Comparison of ENCODE assay signal across 30 mouse cellular contexts in the genomic region with DNA sequence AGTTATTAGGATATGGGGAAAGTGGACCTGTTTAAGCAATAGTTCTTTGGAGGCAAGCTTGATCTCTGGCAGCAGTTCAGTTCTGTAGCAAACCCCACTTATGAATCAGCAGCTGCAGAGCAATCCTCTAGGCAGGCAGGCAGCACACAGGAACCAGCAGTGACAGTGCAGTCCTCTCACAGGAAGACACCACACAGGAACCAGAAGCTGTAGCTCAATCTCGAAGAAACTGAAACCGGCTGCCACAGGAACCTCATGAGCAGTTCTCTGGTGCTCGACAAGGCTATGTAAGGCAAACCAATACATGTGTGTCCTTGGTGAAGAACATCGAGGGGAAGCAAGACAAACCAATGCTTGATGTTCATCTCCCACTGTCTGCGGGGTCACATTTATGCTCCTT. TPM values are rescaled to one million over a fixed set of nuclear protein-coding genes. Genes with fewer than 3 reads are reported as not detected.
DNase-seq lines count a peak whose midpoint lies in the region; ATAC-seq and TF ChIP-seq lines count a peak whose summit lies in the region.
"Had no signal": no experiment of that assay in that cellular context is flagged by ENCODE, and none has a peak within 500 bp of the region (broad histone marks: within the 10 kb centered on the region; RNA-seq: fewer than 3 reads in every experiment).

No protein-coding gene starts in this region.

- H3K9ac ChIP-seq in MEL (ENCODE audit: control insufficient read depth, low read depth, low read length, poor library complexity, severe bottlenecking) = no peak overlapping the region
- H3K9ac ChIP-seq in hindbrain, embryonic 11.5 days (ENCODE audit: low read depth, low read length) = no peak overlapping the region
- H3K9ac ChIP-seq: heart, embryonic 12.5 days; hindbrain, embryonic 15.5 days; kidney, embryonic 15.5 days; limb, embryonic 12.5 days; liver, embryonic 12.5 days; midbrain, embryonic 15.5 days; neural tube, embryonic 15.5 days; stomach, embryonic 15.5 days had no signal

- peaks cover 0 to 10% of the 10 kb centered on the region in 2 experiments; a peak in 2 of 4 replicates for H3K4me1 ChIP-seq in MEL (ENCODE audit: control insufficient read depth in 1 of 2, insufficient read depth in 2 of 2, low read length in 2 of 2)
- H3K4me1 ChIP-seq in hindbrain, embryonic 11.5 days (replicated peaks; ENCODE audit: control insufficient read depth, insufficient read depth, low read length) = no peaks in the 10 kb centered on the region
- H3K4me1 ChIP-seq: heart, embryonic 12.5 days; hindbrain, embryonic 15.5 days; liver, embryonic 12.5 days; midbrain, embryonic 15.5 days; neural tube, embryonic 15.5 days; stomach, embryonic 15.5 days had no signal

- no peak for TF ChIP-seq EP300 in MEL (IDR thresholded peaks at IDR 0.05; ENCODE audit: low read depth in 1 of 2, low read length in 2 of 2)

- ATAC-seq in hindbrain, embryonic 11.5 days (ENCODE audit: low FRiP score) = no peak
- ATAC-seq: activated CD4-positive, CD25-positive, alpha-beta regulatory T cell, adult 4 months; intestine, postnatal 0 days; liver, embryonic 12.5 days; midbrain, embryonic 15.5 days; Patski had no signal

- no peak for TF ChIP-seq CTCF in MEL (IDR thresholded peaks at IDR 0.05 in 2 of 3, conservative IDR thresholded peaks at IDR 0.05 in 1 of 3; ENCODE audit: control insufficient read depth in 1 of 3, insufficient read depth in 1 of 3, low read depth in 2 of 3, low read length in 3 of 3, poor library complexity in 1 of 3, severe bottlenecking in 1 of 3)

- no peak overlapping the region for H3K4me3 ChIP-seq in MEL (ENCODE audit: control insufficient read depth in 1 of 2, insufficient read depth in 1 of 2, low read depth in 2 of 2, low read length in 2 of 2)
- no peak overlapping the region for H3K4me3 ChIP-seq in hindbrain, embryonic 11.5 days (ENCODE audit: low read depth, low read length)
- H3K4me3 ChIP-seq: forebrain, embryonic 10.5 days; heart, embryonic 12.5 days; hindbrain, embryonic 15.5 days; kidney, embryonic 15.5 days; limb, embryonic 12.5 days; liver, embryonic 12.5 days; midbrain, embryonic 15.5 days; neural tube, embryonic 15.5 days; stomach, embryonic 15.5 days had no signal

- no peak overlapping the region for H3K4me2 ChIP-seq in hindbrain, embryonic 11.5 days (replicated peaks; ENCODE audit: low read depth, low read length)
- H3K4me2 ChIP-seq: heart, embryonic 12.5 days; hindbrain, embryonic 15.5 days; kidney, embryonic 15.5 days; limb, embryonic 12.5 days; liver, embryonic 12.5 days; midbrain, embryonic 15.5 days; neural tube, embryonic 15.5 days; stomach, embryonic 15.5 days had no signal

- H3K36me3 ChIP-seq in MEL (ENCODE audit: control insufficient read depth in 1 of 2, insufficient read depth in 2 of 2, low read length in 2 of 2) = 0 out of 4 replicates have a peak, but pooled peaks cover 0 to 3% of the 10 kb centered on the region in 2 experiments
- H3K36me3 ChIP-seq in hindbrain, embryonic 11.5 days (ENCODE audit: control insufficient read depth, insufficient read depth, low read length) = no peaks in the 10 kb centered on the region
- H3K36me3 ChIP-seq: heart, embryonic 12.5 days; hindbrain, embryonic 15.5 days; kidney, embryonic 15.5 days; limb, embryonic 12.5 days; liver, embryonic 12.5 days; midbrain, embryonic 15.5 days; neural tube, embryonic 15.5 days; stomach, embryonic 15.5 days had no signal

- peak; percentile 75 to 79 for DNase-seq in spleen, postnatal 36 days (ENCODE audit: low spot score in 2 of 2)
- DNase-seq in spleen, postnatal 4 days (ENCODE audit: low spot score in 2 of 2) = no peak
- DNase-seq in MEL (ENCODE audit: low read depth, low spot score) = peak; percentile 29
- DNase-seq in induced T-regulatory cell, adult 2 months (ENCODE audit: low read depth) = peak; percentile 53
- DNase-seq in right cerebral cortex, postnatal 36 days (ENCODE audit: low spot score in 2 of 2) = no peak
- no peak for DNase-seq in hindbrain, embryonic 11.5 days (ENCODE audit: low spot score)
- no peak for DNase-seq in testis, postnatal 14 days (ENCODE audit: low spot score)
- DNase-seq: adrenal gland, postnatal 14 days; cerebellum, adult 11 months; cerebellum, postnatal 14 days; heart, adult 11 months; heart, postnatal 14 days; lung, adult 2 months; right cerebral cortex, postnatal 25 days; thymus, adult 2 months had no signal

- H3K79me2 ChIP-seq in MEL (ENCODE audit: control insufficient read depth, insufficient read depth, low read length, poor library complexity) = no peaks in the 10 kb centered on the region

- H3K27me3 ChIP-seq in MEL (ENCODE audit: control insufficient read depth in 1 of 2, insufficient read depth in 2 of 2, low read length in 2 of 2) = no peaks in the 10 kb centered on the region
- no peaks in the 10 kb centered on the region for H3K27me3 ChIP-seq in hindbrain, embryonic 11.5 days (ENCODE audit: control insufficient read depth, insufficient read depth, low read length)
- H3K27me3 ChIP-seq: heart, embryonic 12.5 days; hindbrain, embryonic 15.5 days; kidney, embryonic 15.5 days; limb, embryonic 12.5 days; liver, embryonic 12.5 days; midbrain, embryonic 15.5 days; neural tube, embryonic 15.5 days; Patski; stomach, embryonic 15.5 days had no signal

- H3K9me3 ChIP-seq in MEL (replicated peaks; ENCODE audit: insufficient read depth, low read length) = no peaks in the 10 kb centered on the region
- no peaks in the 10 kb centered on the region for H3K9me3 ChIP-seq in hindbrain, embryonic 11.5 days (ENCODE audit: control insufficient read depth, low read length)
- H3K9me3 ChIP-seq: forebrain, embryonic 10.5 days; hindbrain, embryonic 15.5 days; liver, embryonic 12.5 days; midbrain, embryonic 15.5 days; neural tube, embryonic 15.5 days; stomach, embryonic 15.5 days had no signal

- WGBS in hindbrain, embryonic 11.5 days = 85% methylated on average over 5 of the region's 5 CpGs

- TF ChIP-seq POLR2A in MEL (IDR thresholded peaks at IDR 0.05; ENCODE audit: control insufficient read depth in 1 of 2, insufficient read depth in 1 of 2, low read depth in 1 of 2, low read length in 2 of 2, poor library complexity in 1 of 2) = no peak

- no peak for TF ChIP-seq RAD21 in MEL (IDR thresholded peaks at IDR 0.05; ENCODE audit: low read depth, low read length)

- H3K27ac ChIP-seq in MEL (ENCODE audit: control insufficient read depth, low read depth, low read length) = no peak overlapping the region
- H3K27ac ChIP-seq in hindbrain, embryonic 11.5 days (ENCODE audit: low read depth, low read length) = no peak overlapping the region
- H3K27ac ChIP-seq: forebrain, embryonic 10.5 days; hindbrain, embryonic 15.5 days; kidney, embryonic 15.5 days; limb, embryonic 12.5 days; liver, embryonic 12.5 days; midbrain, embryonic 15.5 days; neural tube, embryonic 15.5 days; stomach, embryonic 15.5 days had no signal

TF ChIP-seq in MEL, 35 proteins besides CTCF, POLR2A, EP300 and RAD21 (continues in another document):
- TF ChIP-seq MXI1 (IDR thresholded peaks at IDR 0.05; ENCODE audit: low read depth, low read length) = no peak
- no peak for TF ChIP-seq SIN3A (IDR thresholded peaks at IDR 0.05; ENCODE audit: low read length)
- TF ChIP-seq HCFC1 (IDR thresholded peaks at IDR 0.05; ENCODE audit: low read depth, low read length) = no peak
- no peak for TF ChIP-seq E2F4 (IDR thresholded peaks at IDR 0.05; ENCODE audit: borderline replicate concordance, low read depth, low read length)
- no peak for TF ChIP-seq TCF12 (IDR thresholded peaks at IDR 0.05; ENCODE audit: low read depth, low read length)
- TF ChIP-seq CHD2 (IDR thresholded peaks at IDR 0.05; ENCODE audit: low read length) = no peak
- TF ChIP-seq ZC3H11A (IDR thresholded peaks at IDR 0.05; ENCODE audit: low read depth, low read length) = no peak
- no peak for TF ChIP-seq GABPA (IDR thresholded peaks at IDR 0.05; ENCODE audit: low read depth, low read length)
- no peak for TF ChIP-seq ELF1 (IDR thresholded peaks at IDR 0.05; ENCODE audit: low read depth, low read length)
- no peak for TF ChIP-seq NELFE (IDR thresholded peaks at IDR 0.05; ENCODE audit: low read depth, low read length)
- no peak for TF ChIP-seq MYB (IDR thresholded peaks at IDR 0.05; ENCODE audit: low read depth, low read length)
- TF ChIP-seq UBTF (IDR thresholded peaks at IDR 0.05; ENCODE audit: borderline replicate concordance, insufficient read depth, low read depth, low read length) = no peak
- TF ChIP-seq ZKSCAN1 (IDR thresholded peaks at IDR 0.05; ENCODE audit: low read depth, low read length) = no peak
- TF ChIP-seq USF2 (IDR thresholded peaks at IDR 0.05; ENCODE audit: borderline replicate concordance in 1 of 2, insufficient read depth in 1 of 2, low read depth in 1 of 2, low read length in 2 of 2) = no peak
- TF ChIP-seq MAZ (IDR thresholded peaks at IDR 0.05; ENCODE audit: low read depth, low read length) = no peak
- TF ChIP-seq MAFK (IDR thresholded peaks at IDR 0.05; ENCODE audit: borderline replicate concordance, low read depth, low read length) = no peak

RNA-seq across cellular contexts. Expression of gene Rabep2, which starts 6.8 kb away (rescaled TPM):
- 12.9 and 15.2 TPM in 2 replicates for total RNA-seq in MEL (2012; rRNA removed)
- 10 to 100 TPM in 1 of 2 experiments, not detected in 1; 16.2 TPM for polyA plus RNA-seq in MEL (2012; ENCODE audit: insufficient read depth in 1 of 2, insufficient read length in 2 of 2, low read depth in 1 of 2, low replicate concordance in 2 of 2, missing spikeins in 1 of 2)
- polyA plus RNA-seq in hindbrain, embryonic 11.5 days (2014; fragmentation: Nextera tagmentation; extraction: Ambion mirVana) = 19.5 and 20.2 TPM in 2 replicates

RNA-seq across cellular contexts. Expression of gene Cd19, which starts 7.1 kb away (rescaled TPM):
- total RNA-seq in MEL (2012; rRNA removed) = not detected in 2 replicates
- not detected for polyA plus RNA-seq in MEL (2012; ENCODE audit: insufficient read depth in 1 of 2, insufficient read length in 2 of 2, low read depth in 1 of 2, low replicate concordance in 2 of 2, missing spikeins in 1 of 2)
- not detected in 2 replicates for polyA plus RNA-seq in hindbrain, embryonic 11.5 days (2014; fragmentation: Nextera tagmentation; extraction: Ambion mirVana)
- total RNA-seq: gastrocnemius, adult 8-10 months; layer of hippocampus, postnatal 25 days; left cerebral cortex, postnatal 10 days had no signal
- polyA plus RNA-seq: heart, embryonic 12.5 days; limb, embryonic 12.5 days; liver, embryonic 12.5 days; midbrain, embryonic 15.5 days; Patski had no signal

RNA-seq across cellular contexts. Expression of gene Nfatc2ip, which starts 25.2 kb away (rescaled TPM):
- total RNA-seq in MEL (2012; rRNA removed) = 6.3 and 7.9 TPM in 2 replicates
- 10 to 100 TPM in 1 of 2 experiments, not detected in 1; 13.0 TPM for polyA plus RNA-seq in MEL (2012; ENCODE audit: insufficient read depth in 1 of 2, insufficient read length in 2 of 2, low read depth in 1 of 2, low replicate concordance in 2 of 2, missing spikeins in 1 of 2)
- 4.8 and 5.2 TPM in 2 replicates for polyA plus RNA-seq in hindbrain, embryonic 11.5 days (2014; fragmentation: Nextera tagmentation; extraction: Ambion mirVana)

RNA-seq across cellular contexts. Expression of gene Atp2a1, which starts 41.2 kb away (rescaled TPM):
- 0.04 and 0.20 TPM in 2 replicates for total RNA-seq in MEL (2012; rRNA removed)
- polyA plus RNA-seq in MEL (2012; ENCODE audit: insufficient read depth in 1 of 2, insufficient read length in 2 of 2, low read depth in 1 of 2, low replicate concordance in 2 of 2, missing spikeins in 1 of 2) = under 1 TPM in 1 of 2 experiments, not detected in 1; 0.47 TPM
- 2.7 and 3.0 TPM in 2 replicates for polyA plus RNA-seq in hindbrain, embryonic 11.5 days (2014; fragmentation: Nextera tagmentation; extraction: Ambion mirVana)

RNA-seq across cellular contexts. Expression of gene Spns1, which starts 44.5 kb away (rescaled TPM):
- 28.9 and 33.3 TPM in 2 replicates for total RNA-seq in MEL (2012; rRNA removed)
- 10 to 100 TPM in 1 of 2 experiments, not detected in 1; 81.6 TPM for polyA plus RNA-seq in MEL (2012; ENCODE audit: insufficient read depth in 1 of 2, insufficient read length in 2 of 2, low read depth in 1 of 2, low replicate concordance in 2 of 2, missing spikeins in 1 of 2)
- polyA plus RNA-seq in hindbrain, embryonic 11.5 days (2014; fragmentation: Nextera tagmentation; extraction: Ambion mirVana) = 36.0 and 39.3 TPM in 2 replicates

Comparison
In these comparisons a context has a peak if more than half of its experiments do, and no peak if none do; other contexts are left out.
1. DNase-seq: peak in spleen, postnatal 36 days (2 of 2), MEL (single experiment) and induced T-regulatory cell, adult 2 months (single experiment); none in spleen, postnatal 4 days (0 of 2), right cerebral cortex, postnatal 36 days (0 of 2), hindbrain, embryonic 11.5 days (single experiment) and testis, postnatal 14 days (single experiment).